Mouse (Mus musculus) adrenal gland, postnatal 25 days (tissue): ENCODE results near the gene Aoc2. TPM values are rescaled to one million over a fixed set of nuclear protein-coding genes. Genes with fewer than 3 reads are reported as not detected.
A peak's percentile ranks its signal among the peaks of the same experiment; 100 is the strongest.

Source experiments
- DNase-seq: peaks from one replicate; pipeline ENCODE4 v3.0.0; 2021; ENCODE audit warnings: mixed read lengths
- long read RNA-seq: library from polyadenylated mRNA; stranded (forward); transcript quantifications from one replicate; pipeline ENCODE4 v2.0.0, GENCODE M21; 2021
- total RNA-seq: library from RNA; stranded (reverse); gene quantifications from 2 replicates; pipeline ENCODE4 v1.2.3, GENCODE M21; 2021

Gene Aoc2
- 4.6 and 6.5 TPM in 2 replicates for total RNA-seq
- long read RNA-seq: 0 reads

DNA sequence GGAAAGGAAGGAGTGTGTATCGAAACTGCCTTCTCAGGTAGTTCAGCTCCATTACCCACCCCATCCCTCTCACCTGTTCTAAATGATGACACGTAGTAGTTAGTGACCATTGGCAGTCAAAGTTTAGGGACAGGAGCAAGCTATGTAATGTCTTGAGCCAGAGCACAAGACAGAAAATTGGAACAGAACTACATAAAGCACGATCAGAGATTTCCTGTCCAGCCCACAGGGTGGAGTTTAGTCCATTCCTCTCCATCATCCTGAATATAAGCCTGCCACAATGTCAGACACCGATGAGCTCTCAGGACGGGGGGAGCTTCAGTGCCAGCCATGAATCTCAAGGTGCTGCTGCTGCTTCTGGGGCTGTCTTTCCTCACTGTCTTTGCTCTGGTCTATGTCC is at the start of gene Aoc2:
Gene Aoc2, plus strand, starts transcription at position 301 of the 400 bp plus-strand sequence.
- DNase-seq: no peak

DNA sequence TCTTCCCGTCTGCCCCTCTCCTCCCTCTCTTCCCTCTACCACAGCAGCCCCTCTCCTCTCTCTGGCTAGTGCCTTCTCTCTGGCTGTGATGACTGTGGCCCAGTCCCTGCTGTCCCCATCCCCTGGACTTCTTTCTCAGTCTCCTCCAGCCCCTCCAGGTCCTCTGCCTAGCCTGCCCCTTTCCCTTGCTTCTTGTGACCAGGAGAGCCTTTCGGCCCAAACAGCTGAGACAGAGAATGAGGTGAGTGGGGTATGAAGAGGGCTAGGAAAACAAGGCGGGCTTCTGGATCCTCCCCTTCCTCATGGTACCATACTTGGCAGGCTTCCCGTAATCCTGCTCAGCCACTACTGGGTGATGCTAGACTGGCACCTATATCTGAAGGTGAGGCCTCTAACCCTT is 49.6 kb upstream of the Aoc2 start:
- DNase-seq: no peak

DNA sequence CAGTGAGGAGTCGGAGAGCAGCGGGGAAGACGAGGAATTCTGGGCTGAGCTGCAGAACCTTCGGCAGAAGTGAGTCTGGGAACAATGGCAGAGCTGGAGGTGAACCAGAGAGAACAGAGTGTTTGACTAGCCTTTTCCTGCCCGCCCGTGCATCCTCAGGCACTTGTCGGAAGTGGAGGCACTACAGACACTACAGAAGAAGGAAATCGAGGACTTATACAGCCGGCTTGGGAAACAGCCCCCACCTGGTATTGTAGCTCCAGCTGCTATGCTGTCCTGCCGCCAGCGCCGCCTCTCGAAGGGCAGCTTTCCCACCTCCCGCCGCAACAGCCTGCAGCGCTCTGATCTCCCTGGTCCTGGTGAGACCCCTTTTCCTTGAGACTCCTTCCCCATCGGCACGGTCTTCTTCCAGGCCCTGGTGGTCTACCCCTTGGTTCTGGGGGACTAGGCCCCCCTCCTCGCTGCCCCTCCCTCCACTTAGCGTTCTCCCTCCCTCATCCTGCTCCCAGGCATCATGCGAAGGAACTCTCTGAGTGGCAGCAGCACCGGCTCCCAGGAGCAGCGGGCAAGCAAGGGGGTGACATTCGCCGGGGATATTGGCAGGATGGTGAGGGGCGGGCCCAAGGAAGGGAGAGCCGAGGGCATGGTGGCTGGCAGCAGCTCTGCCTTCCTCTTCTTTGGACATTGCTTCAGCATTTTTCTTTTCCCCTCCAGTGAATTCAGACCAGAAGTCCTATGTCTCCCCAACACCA is 48.4 kb upstream of the Aoc2 start:
- DNase-seq: no peak

DNA sequence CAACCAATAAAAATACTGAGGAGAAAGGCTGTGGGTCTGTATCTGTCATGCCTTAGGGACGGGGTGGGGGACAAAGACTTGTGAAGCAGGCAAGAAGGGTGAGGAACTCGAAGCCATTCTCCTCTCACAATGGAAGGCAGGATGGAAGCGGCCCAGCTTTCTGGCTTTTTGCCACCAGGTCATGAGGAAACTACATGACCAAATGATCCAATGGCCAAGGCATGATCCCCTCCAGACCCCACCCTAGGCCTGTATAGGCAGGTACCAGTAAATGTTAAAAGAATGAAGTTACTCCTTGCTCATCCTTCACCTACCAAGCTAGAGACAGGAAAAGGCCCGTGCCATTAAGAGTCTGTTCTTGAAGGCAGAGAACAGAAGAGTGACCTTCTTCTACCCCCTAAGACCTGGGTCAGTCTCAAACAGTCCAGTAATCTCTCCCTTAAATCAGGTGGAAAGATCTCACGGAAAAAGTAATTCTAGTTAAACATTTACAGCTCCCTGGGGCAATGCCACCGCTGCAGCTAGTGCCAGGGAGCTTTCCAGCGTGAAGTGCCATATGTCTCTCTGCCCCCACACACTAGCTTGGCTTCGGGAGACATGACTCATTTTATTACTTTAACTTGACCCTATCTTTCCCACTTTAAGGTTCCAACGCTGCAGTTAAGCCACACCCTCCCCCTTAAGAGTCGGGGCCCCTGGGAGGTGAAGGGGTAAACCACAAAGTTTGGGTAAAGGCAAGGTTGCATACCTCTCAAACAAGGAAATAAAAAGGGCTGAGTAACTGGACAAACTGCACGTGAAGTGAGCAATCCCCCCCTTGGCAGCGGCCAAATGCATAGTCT is 47.3 kb upstream of the Aoc2 start:
- no peak for DNase-seq

DNA sequence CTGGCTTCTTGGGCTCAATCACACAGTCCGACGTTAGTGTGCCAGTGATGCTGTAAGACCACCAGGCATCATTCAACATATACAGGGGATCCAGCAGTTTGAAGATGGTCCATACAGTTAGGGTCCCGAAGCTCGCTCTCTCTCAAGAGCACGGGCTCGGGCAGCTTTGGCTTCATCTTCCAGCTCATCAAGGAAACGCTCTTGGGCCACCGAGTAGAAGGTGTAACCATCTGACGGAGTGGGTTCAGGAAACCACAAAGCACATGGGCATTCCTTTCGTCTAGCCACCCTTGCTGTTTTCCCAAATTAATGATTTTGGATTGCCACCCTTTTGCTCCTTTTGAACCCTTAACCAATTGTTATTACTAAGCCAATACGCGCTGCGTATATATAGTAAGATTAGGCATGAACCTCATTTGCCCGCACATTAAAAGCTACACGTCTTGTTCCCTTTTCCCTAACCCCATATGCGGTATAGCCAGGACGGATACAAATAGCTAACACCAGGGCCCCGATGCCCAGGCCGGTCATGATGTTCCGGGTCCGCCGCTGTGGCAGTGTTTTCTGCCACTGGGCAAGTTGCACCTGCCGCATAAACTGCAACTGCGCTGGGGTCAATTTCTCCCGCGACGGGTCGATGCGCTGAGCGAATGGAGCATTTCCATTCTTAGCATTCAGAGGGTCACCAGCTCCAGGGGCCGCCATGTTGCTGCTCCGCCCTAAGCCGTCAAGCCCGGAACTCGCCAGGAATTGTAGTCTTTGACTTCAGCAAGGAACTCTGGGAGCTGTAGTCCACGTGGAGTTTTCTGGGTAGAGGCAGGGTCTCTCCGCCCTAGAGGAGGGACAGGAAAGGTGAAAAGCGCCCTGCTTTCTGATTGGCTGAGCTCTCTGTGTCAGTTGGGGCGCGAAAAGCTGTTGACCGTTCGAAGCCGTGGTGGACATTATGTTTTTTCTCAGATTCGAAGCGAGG is 46.4 kb upstream of the Aoc2 start, which contains the start of the genes Cntd1 and Coa3:
Gene Cntd1, plus strand, starts transcription at position 790 of the 970 bp plus-strand sequence.
Gene Coa3, minus strand, starts transcription at position 892 of the 970 bp plus-strand sequence.
- peak; percentile 81 for DNase-seq

DNA sequence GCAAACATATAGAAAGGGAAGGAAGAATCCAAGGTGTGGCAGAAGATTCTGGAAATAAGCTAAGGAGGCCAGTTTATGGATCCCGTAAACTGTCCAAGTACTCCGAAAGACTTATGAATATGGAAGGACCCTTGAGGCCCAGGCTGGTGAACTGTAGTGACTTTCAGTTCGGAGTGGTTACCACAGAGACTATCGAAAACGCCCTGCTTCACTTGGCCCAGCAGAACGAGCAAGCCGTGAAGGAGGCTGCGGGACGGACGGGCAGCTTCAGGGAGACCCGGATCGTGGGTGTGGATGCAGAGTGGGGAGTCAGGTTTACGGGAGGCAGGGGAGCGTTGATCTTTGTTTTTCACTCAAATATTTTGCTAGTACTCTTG is 45.7 kb upstream of the Aoc2 start:
- no peak for DNase-seq

DNA sequence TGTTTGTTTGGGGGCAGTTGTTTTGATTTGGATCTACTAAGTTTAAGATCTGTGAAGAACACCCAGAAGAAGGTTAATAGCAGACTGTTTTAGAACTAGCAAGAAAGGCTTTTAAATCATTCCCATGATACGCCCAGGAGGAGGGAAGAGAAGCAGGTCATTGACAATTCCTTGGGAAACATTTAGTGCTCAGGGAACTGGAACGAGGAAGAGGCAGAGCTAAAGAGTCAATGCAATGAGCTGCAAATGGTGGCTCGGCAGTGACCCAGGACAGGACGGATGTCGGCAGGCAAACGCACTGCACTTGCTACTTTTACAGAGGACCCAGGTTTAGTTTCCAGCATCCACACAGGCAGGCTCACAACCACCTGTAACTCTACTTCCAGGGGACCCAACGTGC is 44.0 kb upstream of the Aoc2 start:
- no peak for DNase-seq

DNA sequence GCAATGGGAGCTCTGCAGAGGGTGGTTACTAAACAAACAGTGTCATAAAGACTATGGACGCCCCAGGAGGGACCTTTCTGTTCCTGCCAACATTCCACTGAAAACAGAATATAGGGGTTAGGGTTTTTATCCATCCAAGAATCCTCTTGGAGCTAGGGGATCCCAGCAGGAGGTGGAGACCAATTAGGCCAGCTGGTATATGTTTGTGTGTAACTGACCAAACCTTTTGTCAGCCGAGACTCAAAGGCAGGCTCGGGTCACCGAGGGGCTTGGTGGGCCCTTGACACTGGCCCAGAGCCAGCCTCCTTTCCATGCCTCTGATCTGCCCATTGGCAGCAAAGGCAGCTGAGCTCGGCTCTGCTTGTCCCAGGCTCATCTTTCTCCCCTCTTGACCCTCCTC is 42.0 kb upstream of the Aoc2 start:
- no peak for DNase-seq

DNA sequence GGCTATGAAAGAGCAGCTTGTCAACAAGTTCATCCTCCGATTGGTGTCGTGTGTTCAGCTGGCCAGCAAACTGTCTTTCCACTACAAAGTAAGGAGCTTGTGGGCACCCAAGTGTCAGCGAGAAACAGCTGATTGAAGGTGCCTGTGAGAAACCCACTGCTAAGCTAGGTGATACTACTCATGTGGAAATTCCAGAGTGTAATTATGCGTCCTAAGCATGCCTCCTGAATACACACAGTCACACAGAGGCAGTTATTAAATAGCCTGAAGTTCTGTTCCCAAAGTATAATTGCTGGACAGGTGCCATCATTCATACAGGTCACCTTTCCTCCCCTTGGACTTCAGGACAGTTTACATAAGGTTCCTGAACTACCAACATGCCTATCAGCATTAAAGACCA is 41.1 kb upstream of the Aoc2 start:
- no peak for DNase-seq

DNA sequence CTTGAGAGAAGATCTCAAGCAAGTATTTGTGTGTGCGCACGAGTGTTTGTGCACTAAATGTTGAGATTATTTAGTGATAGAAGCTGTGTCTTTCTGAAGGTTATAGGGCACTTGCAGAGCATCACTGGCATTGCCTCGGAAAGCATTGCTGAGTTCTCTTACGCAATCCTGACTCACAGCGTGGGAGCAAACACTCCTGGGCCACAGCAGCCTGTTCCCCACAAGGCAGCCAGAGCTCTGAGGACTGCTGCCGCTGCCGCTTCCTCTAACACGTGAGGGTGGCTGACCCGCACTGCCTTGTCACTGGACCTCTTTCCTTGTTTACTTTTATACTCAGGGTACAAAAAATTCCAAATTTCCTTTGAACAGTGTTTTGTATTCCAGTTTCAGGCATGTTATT is 37.6 kb upstream of the Aoc2 start:
- DNase-seq: peak; percentile 52

DNA sequence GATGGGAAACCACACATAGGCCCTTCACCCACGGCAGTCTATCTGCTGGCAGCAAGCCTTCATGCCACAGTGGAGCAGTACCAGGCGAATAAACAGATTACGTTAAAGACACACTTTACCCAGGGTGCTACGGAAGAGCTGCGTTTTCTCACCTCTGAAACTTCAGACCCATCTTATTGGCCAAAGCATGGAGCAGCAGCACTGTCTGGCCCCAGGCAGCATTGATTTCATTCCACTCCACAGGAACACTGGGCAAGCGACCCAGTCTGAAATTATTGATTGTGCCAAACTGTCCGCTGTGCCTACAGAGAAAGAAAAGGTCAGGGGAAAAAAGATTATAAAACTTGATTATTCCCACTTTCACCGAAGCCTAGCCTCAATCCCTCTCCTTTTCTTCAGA is 33.6 kb upstream of the Aoc2 start:
- no peak for DNase-seq

DNA sequence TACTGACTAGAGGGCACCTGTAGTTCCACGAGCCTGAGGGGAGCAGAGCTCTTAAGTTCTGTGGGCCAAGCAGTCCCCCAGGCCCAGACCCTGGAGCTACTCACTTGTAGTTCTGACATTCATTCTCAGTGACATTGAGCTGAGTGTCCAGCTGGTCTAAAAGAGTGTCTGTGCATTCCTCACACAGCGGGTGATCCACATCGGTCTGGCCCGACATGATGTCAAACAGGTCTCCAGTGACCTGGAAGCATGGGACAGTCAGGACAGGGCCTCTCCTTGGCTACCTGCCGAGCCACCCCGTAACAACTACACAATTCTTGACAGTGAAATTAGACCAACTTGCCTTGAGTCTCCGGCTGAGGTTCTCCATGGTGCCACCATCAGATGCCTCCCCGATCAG is 29.7 kb upstream of the Aoc2 start:
- no peak for DNase-seq

DNA sequence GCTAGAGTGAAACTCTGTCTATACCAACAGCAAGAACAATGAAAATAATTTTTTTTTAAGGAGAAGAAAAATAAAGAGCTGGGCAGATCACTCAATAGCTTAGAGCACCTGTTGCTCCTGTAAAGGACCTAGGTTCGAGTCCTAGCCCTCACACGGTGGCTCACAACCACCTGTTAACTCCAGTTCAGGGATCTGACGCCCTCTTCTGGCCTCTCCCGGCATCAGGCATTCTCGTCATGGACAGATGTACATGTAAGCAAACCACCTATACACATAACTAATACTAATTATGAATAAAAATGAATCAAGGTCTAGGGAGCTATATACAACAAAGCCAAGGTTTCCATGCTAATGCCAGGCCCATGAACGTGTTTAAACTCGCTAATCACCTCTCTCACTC is 24.0 kb upstream of the Aoc2 start:
- DNase-seq: no peak

DNA sequence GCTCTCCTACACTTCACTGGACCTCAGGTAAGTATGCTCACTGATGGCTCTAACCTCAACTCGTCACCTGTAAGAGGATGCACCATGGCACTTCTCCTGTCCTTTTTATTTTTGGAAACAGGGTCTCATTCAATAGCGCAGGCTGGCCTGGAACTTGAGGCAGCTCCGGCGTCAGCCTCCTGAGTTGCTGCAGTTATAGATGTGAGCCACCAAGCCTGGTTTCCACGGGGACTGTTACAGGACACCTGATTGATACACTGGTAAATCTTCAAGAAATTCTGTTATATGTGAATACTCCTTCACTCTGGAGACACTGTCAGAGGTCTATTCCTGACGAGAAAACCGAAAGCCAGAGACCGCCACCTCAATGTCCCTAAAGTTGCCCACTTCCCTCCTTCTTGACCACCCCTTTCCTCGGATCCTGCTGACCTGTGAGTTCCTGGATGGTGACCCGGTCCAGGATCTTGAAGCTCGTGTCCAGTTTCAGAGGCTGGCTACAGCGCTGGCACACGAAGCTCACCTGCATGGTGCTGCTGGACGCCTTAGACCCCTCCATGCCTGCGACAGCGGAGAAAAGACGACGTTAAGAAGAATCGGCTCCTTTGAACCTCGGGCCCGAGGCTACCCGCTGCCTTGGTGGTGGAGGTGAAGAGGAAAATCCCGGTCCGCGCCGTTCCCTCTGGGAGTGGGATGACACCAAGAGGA is 23.4 kb upstream of the Aoc2 start:
- no peak for DNase-seq

DNA sequence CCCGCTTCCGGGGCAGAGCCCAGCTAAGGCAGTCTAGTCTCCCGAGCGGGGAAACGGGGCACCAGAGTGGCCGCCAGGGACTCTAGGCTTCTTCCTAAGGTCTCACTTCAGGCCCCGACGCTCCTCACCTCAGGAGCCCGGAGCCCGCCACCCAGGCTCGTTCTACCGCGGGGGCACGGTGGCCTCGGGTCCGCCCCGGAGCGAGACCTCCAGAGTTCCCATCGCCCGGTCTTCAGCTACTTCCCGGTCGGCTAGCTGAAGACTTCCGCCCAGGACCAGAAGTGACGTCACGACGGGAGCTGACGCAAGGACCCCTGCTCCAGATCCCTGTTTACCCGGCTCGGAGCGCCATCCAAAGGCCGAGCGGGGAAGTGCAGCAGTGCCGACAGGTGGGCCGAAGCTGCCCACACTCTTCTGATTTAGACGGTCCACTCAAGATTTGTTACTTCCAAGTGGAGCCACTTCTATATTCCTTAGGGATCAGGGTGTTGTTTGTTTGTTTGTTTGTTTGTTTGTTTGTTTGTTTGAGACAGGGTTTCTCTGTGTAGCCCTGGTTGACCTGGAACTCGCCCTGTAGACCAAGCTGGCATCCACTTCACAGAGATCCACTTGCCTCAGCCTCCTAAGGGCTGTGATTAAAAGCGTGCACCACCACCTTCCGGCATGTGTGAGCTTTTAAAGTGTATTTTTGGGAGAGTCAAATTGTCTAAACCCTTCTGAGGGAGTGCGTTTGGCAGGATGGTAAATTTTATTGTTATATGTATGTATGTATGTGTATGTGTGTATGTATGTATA is 22.7 kb upstream of the Aoc2 start, which contains the start of gene Becn1:
Gene Becn1, minus strand, starts transcription at position 283 of the 795 bp plus-strand sequence.
- peak; percentile 98 for DNase-seq

DNA sequence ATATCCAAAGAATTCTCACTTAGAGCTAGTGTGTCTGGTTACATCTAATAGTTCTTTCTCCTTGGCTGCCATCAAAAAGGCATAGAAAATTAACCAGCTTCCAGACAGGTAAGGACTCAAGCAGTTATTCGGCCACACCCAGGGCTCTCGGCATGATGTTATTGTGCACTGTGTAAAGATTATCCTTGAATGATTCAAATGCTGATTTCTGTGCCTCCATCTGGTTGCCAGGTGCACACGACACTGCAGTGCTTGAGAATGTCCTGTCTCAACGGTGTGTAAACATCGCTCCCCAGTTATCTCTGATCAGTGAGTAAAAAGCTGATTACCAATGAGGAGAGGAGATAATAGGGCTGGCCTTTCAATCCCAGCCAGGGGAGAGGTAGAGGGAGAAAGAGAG is 17.1 kb upstream of the Aoc2 start:
- no peak for DNase-seq

DNA sequence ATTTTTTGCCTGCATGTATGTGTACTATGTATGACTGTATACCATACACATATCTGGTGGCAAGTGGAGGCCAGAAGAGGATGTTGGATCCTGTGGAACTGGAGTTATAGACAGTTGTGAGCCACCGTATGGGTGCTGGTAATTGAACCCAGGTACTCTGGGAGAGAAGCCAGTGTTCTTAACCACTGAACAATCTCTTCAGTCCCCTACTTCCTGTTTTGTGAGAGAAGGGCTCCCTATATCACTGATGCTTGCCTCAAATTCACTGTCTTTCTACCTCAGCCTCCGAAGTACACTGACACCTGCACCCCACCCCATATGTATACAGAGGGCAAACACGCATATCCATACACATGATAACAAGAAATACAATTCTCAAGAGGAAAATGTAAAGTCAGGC is 13.8 kb upstream of the Aoc2 start:
- DNase-seq: no peak

DNA sequence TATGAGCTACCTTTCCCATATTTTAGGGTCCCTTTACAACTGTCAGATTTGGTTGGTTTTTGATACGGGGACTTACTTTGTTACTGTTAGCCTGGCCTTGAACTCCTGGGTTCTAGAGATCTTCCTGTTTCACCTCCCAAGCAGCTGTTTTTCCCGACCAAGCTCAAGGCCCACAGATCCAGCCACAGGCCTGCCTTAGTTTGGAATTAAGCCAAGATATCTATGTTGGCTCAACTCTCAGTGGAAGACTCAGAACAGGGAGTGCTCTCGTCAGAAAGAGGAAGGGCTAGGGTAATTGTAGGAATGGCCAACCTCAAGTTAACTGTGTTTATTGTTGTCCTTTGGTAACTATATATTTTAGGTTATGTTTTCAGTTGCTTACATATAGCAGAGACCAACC is 12.7 kb upstream of the Aoc2 start:
- no peak for DNase-seq

DNA sequence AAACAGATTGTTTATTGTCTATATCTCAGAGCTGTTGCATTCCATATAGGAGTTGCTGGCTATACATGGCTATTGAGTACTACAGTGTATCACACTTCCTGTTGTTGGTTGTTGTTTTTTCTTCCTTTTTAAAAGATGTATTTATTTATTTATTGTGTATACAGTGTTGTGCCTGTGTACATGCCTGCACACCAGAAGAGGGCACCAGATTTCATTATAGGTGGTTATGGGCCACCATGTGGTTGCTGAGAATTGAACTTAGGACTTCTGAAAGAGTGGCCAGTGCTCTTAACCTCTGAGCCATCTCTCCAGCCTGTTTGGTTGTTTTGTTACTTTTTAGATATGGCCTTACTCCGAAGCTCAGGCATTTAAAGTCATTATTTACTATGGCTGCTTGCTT is 10.3 kb upstream of the Aoc2 start:
- DNase-seq: no peak

DNA sequence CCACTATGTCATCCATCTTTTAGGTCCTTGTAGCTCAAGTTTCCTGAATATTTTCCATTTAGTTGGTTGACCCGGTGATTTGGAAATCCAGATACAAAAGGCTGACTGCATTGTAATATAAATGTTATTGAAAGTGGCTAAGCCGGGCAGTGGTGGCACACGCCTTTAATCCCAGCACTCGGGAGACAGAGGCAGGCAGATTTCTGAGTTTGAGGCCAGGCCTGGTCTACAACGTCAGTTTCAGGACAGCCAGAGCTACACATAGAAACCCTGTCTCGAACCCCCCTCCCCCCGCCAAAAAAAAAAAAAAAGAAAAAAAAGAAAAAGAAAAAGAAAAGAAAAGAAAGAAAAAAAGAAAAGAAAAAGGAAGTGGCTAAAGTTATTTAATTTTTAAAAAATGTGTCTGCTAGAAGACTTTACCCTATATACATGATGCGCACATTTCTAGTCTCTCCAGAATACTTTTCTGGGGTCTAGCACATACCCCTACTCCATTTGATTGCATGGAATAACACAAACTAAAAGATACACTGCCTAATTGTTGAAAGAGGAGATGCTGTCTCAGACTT is 9.7 kb upstream of the Aoc2 start:
- DNase-seq: no peak
